Mouse (Mus musculus) lung, postnatal 10 days (tissue): ENCODE measurements at regions not wholly inside any gene's neighbourhood (a gene's known extent, or its start where the extent isn't known, plus 50 kb on each side); places are given as distances from the start of the nearest gene placed in this dataset.

Experiments used
- DNase-seq: peaks from one replicate; pipeline ENCODE4 v3.0.0; 2021

- no peak for DNase-seq
Measured at GRCm38 (mm10) chr15:68811041-68811440, 2310.3 kb upstream of the Lrrc6 start.

GRCm38 (mm10) chr15:68810593-68810992 lies 2309.9 kb upstream of the Lrrc6 start:
- no peak for DNase-seq

- DNase-seq: no peak
Measured at GRCm38 (mm10) chr15:68808175-68808574, 2307.5 kb upstream of the Lrrc6 start.

- no peak for DNase-seq
Measured at GRCm38 (mm10) chr15:68804254-68804653, 2303.5 kb upstream of the Lrrc6 start.

GRCm38 (mm10) chr15:68801763-68802162 lies 2301.1 kb upstream of the Lrrc6 start:
- no peak for DNase-seq

- DNase-seq: no peak
Measured at GRCm38 (mm10) chr15:68797406-68797805, 2296.7 kb upstream of the Lrrc6 start.

GRCm38 (mm10) chr15:68795239-68795960 lies 2294.7 kb upstream of the Lrrc6 start:
- DNase-seq: no peak

GRCm38 (mm10) chr15:68759948-68760347 lies 2259.2 kb upstream of the Lrrc6 start:
- DNase-seq: no peak

GRCm38 (mm10) chr15:68755255-68755654 lies 2254.5 kb upstream of the Lrrc6 start:
- no peak for DNase-seq

- no peak for DNase-seq
Measured at GRCm38 (mm10) chr15:68754834-68755233, 2254.1 kb upstream of the Lrrc6 start.

- DNase-seq: no peak
Measured at GRCm38 (mm10) chr15:68739344-68739743, 2238.6 kb upstream of the Lrrc6 start.

GRCm38 (mm10) chr15:68721250-68721649 lies 2220.5 kb upstream of the Lrrc6 start:
- peak; percentile 12 for DNase-seq

- no peak for DNase-seq
Measured at GRCm38 (mm10) chr15:68719486-68719885, 2218.8 kb upstream of the Lrrc6 start.

GRCm38 (mm10) chr15:68714337-68714736 lies 2213.6 kb upstream of the Lrrc6 start:
- DNase-seq: no peak

- no peak for DNase-seq
Measured at GRCm38 (mm10) chr15:68707306-68707705, 2206.6 kb upstream of the Lrrc6 start.

GRCm38 (mm10) chr15:68695041-68695650 lies 2194.4 kb upstream of the Lrrc6 start:
- DNase-seq: no peak

- DNase-seq: no peak
Measured at GRCm38 (mm10) chr15:68667462-68667861, 2166.8 kb upstream of the Lrrc6 start.

- no peak for DNase-seq
Measured at GRCm38 (mm10) chr15:68665331-68665730, 2164.6 kb upstream of the Lrrc6 start.

- DNase-seq: no peak
Measured at GRCm38 (mm10) chr15:68656722-68657121, 2156.0 kb upstream of the Lrrc6 start.

- no peak for DNase-seq
Measured at GRCm38 (mm10) chr15:68655046-68655445, 2154.3 kb upstream of the Lrrc6 start.

- no peak for DNase-seq
Measured at GRCm38 (mm10) chr15:68650609-68651008, 2149.9 kb upstream of the Lrrc6 start.

GRCm38 (mm10) chr15:68650033-68650432 lies 2149.3 kb upstream of the Lrrc6 start:
- no peak for DNase-seq

- no peak for DNase-seq
Measured at GRCm38 (mm10) chr15:68646865-68647264, 2146.2 kb upstream of the Lrrc6 start.

- no peak for DNase-seq
Measured at GRCm38 (mm10) chr15:68644862-68645261, 2144.2 kb upstream of the Lrrc6 start.

GRCm38 (mm10) chr15:68635633-68636032 lies 2134.9 kb upstream of the Lrrc6 start:
- DNase-seq: no peak
